Mouse (Mus musculus) kidney, embryonic 14.5 days (tissue): ENCODE measurements around the gene Cdh20. TPM values are rescaled to one million over a fixed set of nuclear protein-coding genes. Genes with fewer than 3 reads are reported as not detected.
A peak's percentile ranks its signal among the peaks of the same experiment; 100 is the strongest.

ENCODE experiments used
- ATAC-seq: fragments of 200-750 bp; cut with Nextera tagmentation; 2 replicates; pipeline ENCODE4 v1.8.0; 2017; ENCODE audit warnings: moderate number of reproducible peaks, mild to moderate bottlenecking, moderate TSS enrichment, moderate library complexity; ENCODE audit not compliant: low FRiP score, low TSS enrichment
- H3K27ac ChIP-seq: fragments of 300-500 bp; sonication (generic); 2 replicates; pipeline ENCODE4 v1.5.1; 2014; ENCODE audit warnings: low read depth, mild to moderate bottlenecking, low read length, moderate library complexity, mixed read lengths
- H3K27me3 ChIP-seq: fragments of 300-500 bp; sonication (generic); 2 replicates; pipeline ENCODE4 v1.6.1; 2014; ENCODE audit warnings: mild to moderate bottlenecking, low read length; ENCODE audit not compliant: control insufficient read depth, insufficient read depth
- H3K36me3 ChIP-seq: fragments of 300-500 bp; sonication (generic); 2 replicates; pipeline ENCODE4 v1.6.1; 2014; ENCODE audit warnings: low read length, mixed read lengths; ENCODE audit not compliant: control insufficient read depth, insufficient read depth
- H3K4me1 ChIP-seq: fragments of 300-500 bp; sonication (generic); 2 replicates; pipeline ENCODE4 v1.6.1; 2014; ENCODE audit warnings: low read length, mixed read lengths; ENCODE audit not compliant: control insufficient read depth, insufficient read depth
- H3K4me2 ChIP-seq: fragments of 300-500 bp; sonication (generic); replicated peaks from 2 replicates; pipeline ENCODE4 v1.6.1; 2014; ENCODE audit warnings: low read depth, mild to moderate bottlenecking, low read length
- H3K4me3 ChIP-seq: fragments of 300-500 bp; sonication (generic); 2 replicates; pipeline ENCODE4 v1.5.1; 2014; ENCODE audit warnings: mild to moderate bottlenecking, low read length
- H3K9ac ChIP-seq: fragments of 300-500 bp; sonication (generic); 2 replicates; pipeline ENCODE4 v1.6.1; 2014; ENCODE audit warnings: low read depth, mild to moderate bottlenecking, low read length, moderate library complexity
- H3K9me3 ChIP-seq: fragments of 300-500 bp; sonication (generic); 2 replicates; pipeline ENCODE4 v1.6.1; 2016; ENCODE audit warnings: low read length; ENCODE audit not compliant: control insufficient read depth
- WGBS: fragments of 180-500 bp; shearing (Covaris S2); extraction: QIAGEN DNeasy Blood & Tissue Kit; methylation state at CpG from one replicate; pipeline ENCODE4 v1.1.7; 2014; 5-methylcytosine and 5-hydroxymethylcytosine counted together
- polyA plus RNA-seq: library from polyadenylated mRNA; unstranded; fragments of >200 nt; fragmentation: Nextera tagmentation; extraction: Ambion mirVana; gene quantifications from 2 replicates; pipeline ENCODE4 v1.2.1, GENCODE M21; 2014

The Cdh20 gene
- polyA plus RNA-seq, 1 experiment from 2014 or later: 0.08 TPM

- 89% methylated on average over 4 of the region's 4 CpGs for WGBS
- Histone ChIP-seq H3K9ac (no peak overlapping the region), H3K4me3 (no peak overlapping the region), H3K27me3 (no peaks in the 10 kb centered on the region), H3K36me3 (no peaks in the 10 kb centered on the region), H3K4me2 (no peak overlapping the region), H3K4me1 (no peaks in the 10 kb centered on the region), H3K9me3 (no peaks in the 10 kb centered on the region), H3K27ac (no peak overlapping the region)
- no peak for ATAC-seq
These were observed 80.6 kb downstream of the Cdh20 start for GRCm38 (mm10) chr1:104848920-104849272.

DNA sequence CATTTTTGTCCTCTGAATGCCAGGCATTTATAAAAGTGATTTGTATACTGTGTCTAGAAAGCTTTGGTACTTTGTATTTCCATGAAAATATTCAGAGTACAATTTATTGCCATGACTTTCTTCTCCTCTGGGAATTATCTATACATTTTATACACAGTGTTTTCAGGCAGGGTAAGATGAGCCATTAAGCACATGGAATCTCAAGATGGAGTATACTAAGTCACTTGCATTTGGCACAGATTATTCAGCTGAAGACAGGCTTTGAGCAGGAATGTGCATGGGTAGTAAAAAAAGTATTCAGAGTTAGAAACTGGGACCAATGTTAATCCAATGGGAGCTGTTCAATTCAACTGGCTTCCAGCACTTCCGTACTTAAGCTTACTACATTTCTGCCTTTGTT, 109.1 kb downstream of the Cdh20 start:
- 84% methylated on average over 1 of the region's 1 CpGs for WGBS
- no peak overlapping the region for H3K4me2 ChIP-seq

GRCm38 (mm10) chr1:104901815-104902214, 133.5 kb downstream of the Cdh20 start:
- no peaks in the 10 kb centered on the region for H3K4me1 ChIP-seq

More for the DNA sequence above, 109.1 kb downstream of the Cdh20 start:
- H3K4me1 ChIP-seq: no peaks in the 10 kb centered on the region
- H3K9ac ChIP-seq: no peak overlapping the region
- no peaks in the 10 kb centered on the region for H3K36me3 ChIP-seq
- H3K27ac ChIP-seq: no peak overlapping the region
- no peak for ATAC-seq
- no peak overlapping the region for H3K4me3 ChIP-seq
- no peaks in the 10 kb centered on the region for H3K9me3 ChIP-seq
- H3K27me3 ChIP-seq: no peaks in the 10 kb centered on the region

GRCm38 (mm10) chr1:104903409-104903808, 135.1 kb downstream of the Cdh20 start:
- Histone ChIP-seq H3K27ac (no peak overlapping the region), H3K27me3 (no peaks in the 10 kb centered on the region), H3K9ac (no peak overlapping the region), H3K4me1 (no peaks in the 10 kb centered on the region), H3K4me2 (no peak overlapping the region), H3K4me3 (no peak overlapping the region), H3K36me3 (no peaks in the 10 kb centered on the region), H3K9me3 (no peaks in the 10 kb centered on the region)
- ATAC-seq: no peak
- 80% methylated on average over 5 of the region's 5 CpGs for WGBS

More at GRCm38 (mm10) chr1:104901815-104902214, 133.5 kb downstream of the Cdh20 start:
- Histone ChIP-seq H3K9ac (no peak overlapping the region), H3K27me3 (no peaks in the 10 kb centered on the region), H3K4me3 (no peak overlapping the region), H3K27ac (no peak overlapping the region), H3K9me3 (no peaks in the 10 kb centered on the region), H3K4me2 (no peak overlapping the region), H3K36me3 (no peaks in the 10 kb centered on the region)
- ATAC-seq: no peak

DNA sequence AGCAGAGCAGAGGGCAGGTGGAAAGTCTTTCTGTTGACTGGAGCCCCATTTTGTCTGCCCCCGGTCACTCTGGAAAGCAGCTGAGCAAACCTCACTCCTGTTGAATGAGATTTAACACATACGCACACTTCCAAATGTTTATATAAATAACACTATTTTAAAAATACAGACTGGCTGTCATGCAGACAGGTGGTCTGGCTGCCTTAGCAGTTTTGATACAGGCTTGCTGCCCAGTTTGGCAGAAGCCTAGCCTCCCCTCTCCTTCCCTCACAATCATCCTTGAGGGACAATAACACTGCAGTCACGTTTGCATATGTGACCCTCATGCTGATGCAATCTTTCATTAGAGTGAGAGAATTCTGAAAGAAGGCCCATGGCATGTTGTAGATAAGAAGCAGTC, 144.1 kb downstream of the Cdh20 start:
- Histone ChIP-seq H3K9ac (no peak overlapping the region), H3K27ac (no peak overlapping the region), H3K4me1 (no peaks in the 10 kb centered on the region), H3K9me3 (no peaks in the 10 kb centered on the region), H3K27me3 (no peaks in the 10 kb centered on the region), H3K4me3 (no peak overlapping the region), H3K36me3 (no peaks in the 10 kb centered on the region), H3K4me2 (no peak overlapping the region)
- no peak for ATAC-seq
- WGBS: 43% methylated on average over 3 of the region's 3 CpGs

- no peak overlapping the region for H3K9ac ChIP-seq
- no peak overlapping the region for H3K4me3 ChIP-seq
- no peak for ATAC-seq
- no peak overlapping the region for H3K27ac ChIP-seq
- H3K4me1 ChIP-seq: no peaks in the 10 kb centered on the region
- no peak overlapping the region for H3K4me2 ChIP-seq
- WGBS: 55% methylated on average over 2 of the region's 2 CpGs
- H3K27me3 ChIP-seq: no peaks in the 10 kb centered on the region
- H3K36me3 ChIP-seq: no peaks in the 10 kb centered on the region
- H3K9me3 ChIP-seq: no peaks in the 10 kb centered on the region
These were observed 148.2 kb downstream of the Cdh20 start for GRCm38 (mm10) chr1:104916507-104916906.

- Histone ChIP-seq H3K9ac (no peak overlapping the region), H3K27ac (no peak overlapping the region), H3K27me3 (no peaks in the 10 kb centered on the region), H3K4me2 (no peak overlapping the region), H3K4me3 (no peak overlapping the region), H3K9me3 (no peaks in the 10 kb centered on the region), H3K4me1 (no peaks in the 10 kb centered on the region), H3K36me3 (no peaks in the 10 kb centered on the region)
- 70% methylated on average over 1 of the region's 1 CpGs for WGBS
- no peak for ATAC-seq
These were observed 149.0 kb downstream of the Cdh20 start for GRCm38 (mm10) chr1:104917307-104917836.

- no peak overlapping the region for H3K4me3 ChIP-seq
- WGBS: 18% methylated on average over 7 of the region's 7 CpGs
- no peak overlapping the region for H3K4me2 ChIP-seq
- H3K9me3 ChIP-seq: no peaks in the 10 kb centered on the region; the same call in 1 of the 2 replicates
- no peak overlapping the region for H3K9ac ChIP-seq
- ATAC-seq: peak; percentile 49; the same call in 1 of the 2 replicates
- no peaks in the 10 kb centered on the region for H3K4me1 ChIP-seq
- H3K27me3 ChIP-seq: no peaks in the 10 kb centered on the region
- no peak overlapping the region for H3K27ac ChIP-seq
- H3K36me3 ChIP-seq: no peaks in the 10 kb centered on the region
These were observed 164.7 kb downstream of the Cdh20 start for GRCm38 (mm10) chr1:104933051-104933450.

- Histone ChIP-seq H3K36me3 (no peaks in the 10 kb centered on the region), H3K4me2 (no peak overlapping the region), H3K27me3 (no peaks in the 10 kb centered on the region), H3K4me3 (no peak overlapping the region), H3K4me1 (no peaks in the 10 kb centered on the region), H3K27ac (no peak overlapping the region), H3K9ac (no peak overlapping the region), H3K9me3 (no peaks in the 10 kb centered on the region; the same call in 1 of the 2 replicates)
- 86% methylated on average over 4 of the region's 4 CpGs for WGBS
- no peak for ATAC-seq
These were observed 168.6 kb downstream of the Cdh20 start for GRCm38 (mm10) chr1:104936966-104937365.
